Mouse (Mus musculus) naive thymus-derived CD4-positive, alpha-beta T cell, adult 5 months (primary cell): Measurements from ENCODE around the gene Nup93. TPM values are rescaled to one million over a fixed set of nuclear protein-coding genes. Genes with fewer than 3 reads are reported as not detected.

Experiments
- polyA plus RNA-seq: library from polyadenylated mRNA; unstranded; fragments of 100-300 nt; shearing (Covaris generic); gene quantifications from one replicate; pipeline ENCODE4 v1.2.1, GENCODE M21; 2017

The Nup93 gene
- 37.8 TPM for polyA plus RNA-seq

DNA sequence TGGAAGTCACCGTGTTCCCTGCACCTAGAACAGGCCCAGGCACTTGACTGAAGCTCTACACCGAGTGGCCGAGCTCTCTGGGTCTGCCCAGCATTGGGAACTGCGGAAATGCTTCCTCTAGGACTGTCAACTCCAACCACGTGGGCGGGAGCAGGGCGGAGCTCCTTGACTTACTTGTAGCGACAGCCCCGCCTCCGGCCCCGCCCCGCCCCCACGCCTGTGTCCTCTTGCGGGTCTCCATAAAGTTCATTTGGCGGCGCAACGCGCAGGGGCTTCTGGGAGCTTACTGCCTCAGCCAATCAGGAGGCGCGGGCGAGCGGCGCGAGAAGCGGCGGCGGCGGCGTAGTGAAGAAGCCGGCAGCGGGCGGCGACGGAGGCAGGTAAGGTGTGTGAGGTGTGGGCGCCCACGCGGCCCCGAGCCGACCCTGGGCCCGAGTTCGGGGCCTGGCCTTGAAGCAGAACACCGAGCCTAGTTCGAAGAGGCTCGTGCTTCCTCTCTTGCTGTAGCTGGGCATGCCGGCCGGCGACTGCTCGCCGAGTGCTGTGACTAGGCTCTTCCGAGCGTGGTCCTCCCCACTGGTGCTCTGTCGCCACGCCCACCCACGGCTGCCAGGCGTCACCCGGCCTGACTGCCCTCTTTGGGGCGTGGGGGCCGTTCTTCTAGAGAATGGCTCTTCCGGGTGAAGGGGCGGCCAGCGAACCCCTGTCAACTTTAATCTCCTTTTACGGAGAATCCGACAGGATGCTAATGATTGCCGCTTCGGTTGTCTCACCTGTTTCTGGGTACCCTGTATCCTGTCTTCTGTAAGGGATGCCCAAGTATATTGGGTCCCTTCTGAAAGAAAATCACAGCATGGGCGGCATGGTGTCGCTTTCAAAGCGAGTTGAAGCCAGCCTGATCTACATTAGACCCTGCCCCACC lies at the start of gene Nup93:
Gene Nup93, plus strand, starts transcription at position 313 of the 922 bp plus-strand sequence.

DNA sequence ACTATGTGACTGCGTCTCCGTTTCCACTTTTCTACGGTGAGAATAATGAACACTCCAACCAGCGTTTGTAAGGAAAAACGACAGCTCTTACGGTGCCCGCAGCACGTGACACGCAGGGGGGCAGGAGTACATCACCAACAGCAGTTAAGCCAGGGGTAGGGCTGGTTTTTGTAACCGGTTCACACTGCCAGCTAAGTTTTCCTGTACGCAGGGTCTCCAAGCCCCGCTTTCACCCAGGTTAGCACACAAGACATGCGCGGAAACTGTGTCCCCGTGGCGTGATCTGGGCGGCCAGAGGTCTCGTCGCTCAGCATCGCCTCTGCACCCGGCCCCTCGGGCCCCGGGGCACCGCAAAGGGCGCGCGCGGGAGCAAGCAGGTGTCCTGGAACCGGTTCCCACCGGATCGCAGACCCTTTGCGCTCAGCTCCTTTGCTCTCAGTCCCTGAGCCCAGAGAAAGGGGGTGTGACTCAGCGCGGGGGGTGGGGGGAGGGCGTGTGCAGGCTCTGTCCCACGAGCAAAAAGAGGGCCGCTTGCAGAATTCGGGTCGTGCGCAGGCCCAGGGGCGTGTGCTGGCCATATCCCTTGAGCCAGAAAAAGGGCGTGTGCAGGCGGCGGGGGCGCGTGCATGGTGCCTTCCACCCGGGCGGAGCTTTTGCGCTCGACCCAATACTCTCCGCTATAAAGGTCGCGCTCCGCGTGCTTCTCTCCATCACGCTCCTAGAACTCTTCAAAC lies 42.1 kb upstream of the Nup93 start, which contains the start of gene Mt2:
Gene Mt2, plus strand, starts transcription at position 590 of the 734 bp plus-strand sequence.

DNA sequence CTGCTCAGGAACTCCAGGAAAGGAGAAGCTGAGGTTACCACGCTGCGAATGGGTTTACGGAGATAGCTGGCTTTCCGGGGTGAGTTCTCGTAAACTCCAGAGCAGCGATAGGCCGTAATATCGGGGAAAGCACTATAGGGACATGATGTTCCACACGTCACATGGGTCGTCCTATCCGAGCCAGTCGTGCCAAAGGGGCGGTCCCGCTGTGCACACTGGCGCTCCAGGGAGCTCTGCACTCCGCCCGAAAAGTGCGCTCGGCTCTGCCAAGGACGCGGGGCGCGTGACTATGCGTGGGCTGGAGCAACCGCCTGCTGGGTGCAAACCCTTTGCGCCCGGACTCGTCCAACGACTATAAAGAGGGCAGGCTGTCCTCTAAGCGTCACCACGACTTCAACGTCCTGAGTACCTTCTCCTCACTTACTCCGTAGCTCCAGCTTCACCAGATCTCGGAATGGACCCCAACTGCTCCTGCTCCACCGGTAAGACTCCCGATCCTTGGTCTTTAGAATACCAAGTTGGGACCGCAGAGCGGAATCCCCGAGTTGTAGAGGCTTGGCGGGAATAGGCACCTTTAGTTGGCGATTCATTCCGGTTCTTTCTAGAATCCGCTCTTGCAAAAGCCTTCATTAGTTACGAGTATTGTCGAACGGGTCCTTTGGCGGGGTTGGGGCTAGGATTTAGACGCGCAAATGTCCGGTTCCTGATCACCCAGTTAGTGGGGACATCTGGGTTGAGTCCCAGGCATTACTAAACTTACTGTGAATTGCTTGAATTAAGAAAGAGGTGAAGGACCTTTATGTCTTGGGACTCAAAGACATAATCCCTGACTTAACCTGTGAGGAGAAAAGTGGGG lies 35.3 kb upstream of the Nup93 start, which contains the start of gene Mt1:
Gene Mt1, plus strand, starts transcription at position 226 of the 856 bp plus-strand sequence.

DNA sequence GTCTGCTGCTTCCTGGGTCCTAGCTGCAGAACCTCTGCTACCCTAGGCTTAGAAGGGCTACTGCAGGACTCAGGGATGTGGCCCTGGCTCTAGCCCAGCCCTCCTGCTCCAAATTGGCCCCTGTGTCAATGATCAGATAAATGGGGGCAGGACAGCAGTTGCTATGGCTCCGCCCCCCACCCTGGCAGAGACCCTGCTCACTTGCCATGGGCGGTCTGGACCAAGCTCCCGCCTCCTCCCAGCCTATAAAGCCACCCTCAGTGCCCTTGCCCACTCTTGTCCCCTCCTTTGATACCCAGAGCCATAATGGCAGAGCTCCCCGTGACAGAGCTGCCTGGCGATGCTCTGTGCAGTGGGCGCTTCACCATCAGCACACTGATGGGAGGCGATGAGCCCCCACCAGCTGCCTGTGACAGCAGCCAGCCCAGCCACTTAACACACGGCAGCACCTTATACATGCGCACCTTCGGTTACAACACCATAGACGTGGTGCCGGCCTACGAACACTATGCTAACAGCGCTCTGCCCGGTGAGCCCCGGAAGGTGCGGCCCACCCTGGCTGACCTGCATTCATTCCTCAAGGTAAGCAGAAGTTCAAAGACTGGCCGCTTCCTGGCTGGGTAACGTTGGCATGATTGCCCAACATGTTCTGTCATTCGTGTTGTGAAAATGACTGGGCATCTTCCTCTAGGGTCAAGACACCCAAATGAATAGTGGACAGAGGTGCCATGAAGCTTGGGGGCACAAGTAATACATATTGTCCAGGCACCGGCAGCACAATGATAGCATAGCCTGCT lies 114.8 kb downstream of the Nup93 start, which contains the start of gene Slc12a3:
Gene Slc12a3, plus strand, starts transcription at position 270 of the 797 bp plus-strand sequence.

Other genes with a start within 250 kb of the Nup93 start
- 128 TPM for gene Amfr, start 201.7 kb upstream of the Nup93 start, polyA plus RNA-seq
- 128 TPM for gene Nudt21, start 177.5 kb upstream of the Nup93 start, polyA plus RNA-seq
- 13.6 TPM for gene Ogfod1, start 177.4 kb upstream of the Nup93 start, polyA plus RNA-seq
- gene Bbs2, start 115.6 kb upstream of the Nup93 start, polyA plus RNA-seq = 9.8 TPM
- not detected for gene Mt4, start 77.4 kb upstream of the Nup93 start, polyA plus RNA-seq
- gene Mt3, start 62.0 kb upstream of the Nup93 start, polyA plus RNA-seq = not detected
- not detected for gene Mt2, start 41.9 kb upstream of the Nup93 start, polyA plus RNA-seq
- 2.2 TPM for gene Mt1, start 35.5 kb upstream of the Nup93 start, polyA plus RNA-seq
- 0.11 TPM for gene Slc12a3, start 114.6 kb downstream of the Nup93 start, polyA plus RNA-seq
- gene Herpud1, start 171.9 kb downstream of the Nup93 start, polyA plus RNA-seq = 106 TPM
- gene Nlrc5, start 219.8 kb downstream of the Nup93 start, polyA plus RNA-seq = 163 TPM